Mouse (Mus musculus): ENCODE measurements around the gene Gm2237. TPM values are rescaled to one million over a fixed set of nuclear protein-coding genes. Genes with fewer than 3 reads are reported as not detected.

Gm2237 gene
- not detected in 2 replicates for polyA plus RNA-seq (2012; ENCODE audit: low replicate concordance)

GRCm38 (mm10) chr14:19584804-19585667 is at the start of gene Gm2237:
Gene Gm2237 (minus strand): TSS chr14:19585135.

GRCm38 (mm10) chr14:19602481-19602880 is 17.5 kb upstream of the Gm2237 start, which contains the start of gene Gm5458:
Gene Gm5458 (minus strand): TSS chr14:19602581.

GRCm38 (mm10) chr14:19549863-19550262 is 35.1 kb downstream of the Gm2237 start, which contains the start of gene Gm2244:
Gene Gm2244 (minus strand): TSS chr14:19549963.

Other genes starting within 250 kb of the Gm2237 start
- 12.1 and 35.5 TPM in 2 replicates for gene Gm21738, start 166.2 kb downstream of the Gm2237 start, polyA plus RNA-seq (2012; ENCODE audit: low replicate concordance)
- gene Gm2244, start 35.2 kb downstream of the Gm2237 start, polyA plus RNA-seq (2012; ENCODE audit: low replicate concordance): not detected in 2 replicates
- not detected in 2 replicates for gene Gm5458, start 17.4 kb upstream of the Gm2237 start, polyA plus RNA-seq (2012; ENCODE audit: low replicate concordance)
- 2.4 and 2.9 TPM in 2 replicates for gene Nid2, start 166.1 kb upstream of the Gm2237 start, polyA plus RNA-seq (2012; ENCODE audit: low replicate concordance)
- gene Rtraf, start 238.7 kb upstream of the Gm2237 start, polyA plus RNA-seq (2012; ENCODE audit: low replicate concordance): 205 and 365 TPM in 2 replicates

Data from leukemia stem cell, adult 10-12 weeks (primary cell).